Mouse (Mus musculus) stomach, embryonic 14.5 days (tissue): Measurements from ENCODE around the gene Ptprm. TPM values are rescaled to one million over a fixed set of nuclear protein-coding genes. Genes with fewer than 3 reads are reported as not detected.

ENCODE experiments used
- ATAC-seq: fragments of 200-750 bp; cut with Nextera tagmentation; 2 replicates; pipeline ENCODE4 v1.8.0; 2017; ENCODE audit warnings: low read depth, moderate TSS enrichment; ENCODE audit not compliant: insufficient number of reproducible peaks, insufficient read depth, low FRiP score
- H3K27ac ChIP-seq: fragments of 300-500 bp; sonication (generic); 2 replicates; pipeline ENCODE4 v1.5.1; 2014; ENCODE audit warnings: mild to moderate bottlenecking, low read length, moderate library complexity, mixed read lengths
- H3K27me3 ChIP-seq: fragments of 300-500 bp; sonication (generic); 2 replicates; pipeline ENCODE4 v1.6.1; 2014; ENCODE audit warnings: low read length, control low read depth, mixed read lengths; ENCODE audit not compliant: control insufficient read depth, insufficient read depth
- H3K36me3 ChIP-seq: fragments of 300-500 bp; sonication (generic); 2 replicates; pipeline ENCODE4 v1.6.1; 2014; ENCODE audit warnings: mild to moderate bottlenecking, control low read depth, low read length, moderate library complexity, mixed read lengths; ENCODE audit not compliant: control insufficient read depth, insufficient read depth
- H3K4me1 ChIP-seq: fragments of 300-500 bp; sonication (generic); 2 replicates; pipeline ENCODE4 v1.6.1; 2014; ENCODE audit warnings: low read length, control low read depth, mixed read lengths; ENCODE audit not compliant: control insufficient read depth, insufficient read depth
- H3K4me2 ChIP-seq: fragments of 300-500 bp; sonication (generic); replicated peaks from 2 replicates; pipeline ENCODE4 v1.6.1; 2014; ENCODE audit warnings: low read depth, low read length, control low read depth
- H3K4me3 ChIP-seq: fragments of 300-500 bp; sonication (generic); 2 replicates; pipeline ENCODE4 v1.5.1; 2014; ENCODE audit warnings: low read depth, low read length, control low read depth
- H3K9ac ChIP-seq: fragments of 300-500 bp; sonication (generic); replicated peaks from 2 replicates; pipeline ENCODE4 v1.6.1; 2014; ENCODE audit warnings: low read depth, mild to moderate bottlenecking, control low read depth, low read length, moderate library complexity, mixed read lengths
- H3K9me3 ChIP-seq: fragments of 300-500 bp; sonication (generic); 2 replicates; pipeline ENCODE4 v1.6.1; 2016; ENCODE audit warnings: low read depth, low read length, control low read depth; ENCODE audit not compliant: control insufficient read depth
- WGBS: fragments of 180-500 bp; shearing (Covaris S2); extraction: QIAGEN DNeasy Blood & Tissue Kit; methylation state at CpG from one replicate; pipeline ENCODE4 v1.1.7; 2014; 5-methylcytosine and 5-hydroxymethylcytosine counted together
- polyA plus RNA-seq: library from polyadenylated mRNA; unstranded; fragments of >200 nt; fragmentation: Nextera tagmentation; extraction: Ambion mirVana; gene quantifications from 2 replicates; pipeline ENCODE4 v1.2.1, GENCODE M21; 2014

Ptprm gene
- polyA plus RNA-seq, 1 experiment from 2014 or later = 17.7 TPM

GRCm38 (mm10) chr17:67102051-67102450 is 252.2 kb downstream of the Ptprm start:
- no peak overlapping the region for H3K4me3 ChIP-seq
- no peak for ATAC-seq
- H3K9me3 ChIP-seq = no peaks in the 10 kb centered on the region
- H3K4me2 ChIP-seq = no peak overlapping the region
- no peak overlapping the region for H3K27ac ChIP-seq
- 73% methylated on average over 6 of the region's 6 CpGs for WGBS
- H3K9ac ChIP-seq = no peak overlapping the region
- no peaks in the 10 kb centered on the region for H3K4me1 ChIP-seq
- no peaks in the 10 kb centered on the region for H3K36me3 ChIP-seq
- no peaks in the 10 kb centered on the region for H3K27me3 ChIP-seq

- no peak overlapping the region for H3K4me2 ChIP-seq
- no peaks in the 10 kb centered on the region for H3K36me3 ChIP-seq
- 72% methylated on average over 5 of the region's 5 CpGs for WGBS
- H3K27ac ChIP-seq = no peak overlapping the region
- no peak overlapping the region for H3K9ac ChIP-seq
- H3K9me3 ChIP-seq = no peaks in the 10 kb centered on the region
- no peaks in the 10 kb centered on the region for H3K4me1 ChIP-seq
- no peak overlapping the region for H3K4me3 ChIP-seq
- no peaks in the 10 kb centered on the region for H3K27me3 ChIP-seq
- ATAC-seq = no peak
Observed at GRCm38 (mm10) chr17:67090997-67091396, 263.3 kb downstream of the Ptprm start.

GRCm38 (mm10) chr17:67090153-67090552 is 264.1 kb downstream of the Ptprm start:
- ATAC-seq = no peak
- H3K9ac ChIP-seq = no peak overlapping the region

GRCm38 (mm10) chr17:67089611-67090010 is 264.6 kb downstream of the Ptprm start:
- no peak for ATAC-seq
- Histone ChIP-seq H3K27me3 (no peaks in the 10 kb centered on the region), H3K27ac (no peak overlapping the region), H3K36me3 (no peaks in the 10 kb centered on the region), H3K4me3 (no peak overlapping the region), H3K9me3 (no peaks in the 10 kb centered on the region), H3K9ac (no peak overlapping the region), H3K4me2 (no peak overlapping the region), H3K4me1 (no peaks in the 10 kb centered on the region)
- 87% methylated on average over 3 of the region's 3 CpGs for WGBS

More at GRCm38 (mm10) chr17:67090153-67090552, 264.1 kb downstream of the Ptprm start:
- no peak overlapping the region for H3K4me3 ChIP-seq
- H3K4me1 ChIP-seq = no peaks in the 10 kb centered on the region
- no peaks in the 10 kb centered on the region for H3K27me3 ChIP-seq
- no peak overlapping the region for H3K27ac ChIP-seq
- no peak overlapping the region for H3K4me2 ChIP-seq
- no peaks in the 10 kb centered on the region for H3K9me3 ChIP-seq
- no peaks in the 10 kb centered on the region for H3K36me3 ChIP-seq
- WGBS = 78% methylated on average over 7 of the region's 7 CpGs

GRCm38 (mm10) chr17:67087585-67087984 is 266.7 kb downstream of the Ptprm start:
- no peak for ATAC-seq
- Histone ChIP-seq H3K9me3 (no peaks in the 10 kb centered on the region), H3K4me1 (no peaks in the 10 kb centered on the region), H3K4me2 (no peak overlapping the region), H3K27ac (no peak overlapping the region), H3K36me3 (no peaks in the 10 kb centered on the region), H3K9ac (no peak overlapping the region), H3K4me3 (no peak overlapping the region), H3K27me3 (no peaks in the 10 kb centered on the region)
- 60% methylated on average over 5 of the region's 5 CpGs for WGBS

- H3K9me3 ChIP-seq = no peaks in the 10 kb centered on the region
- no peak overlapping the region for H3K9ac ChIP-seq
- no peak overlapping the region for H3K4me2 ChIP-seq
- H3K4me3 ChIP-seq = no peak overlapping the region
- no peaks in the 10 kb centered on the region for H3K4me1 ChIP-seq
- no peak overlapping the region for H3K27ac ChIP-seq
- WGBS = 83% methylated on average over 2 of the region's 2 CpGs
- no peaks in the 10 kb centered on the region for H3K27me3 ChIP-seq
- no peaks in the 10 kb centered on the region for H3K36me3 ChIP-seq
- ATAC-seq = no peak
Observed at GRCm38 (mm10) chr17:67086811-67087210, 267.4 kb downstream of the Ptprm start.

GRCm38 (mm10) chr17:67084501-67084900 is 269.8 kb downstream of the Ptprm start:
- WGBS = 59% methylated on average over 4 of the region's 4 CpGs
- no peaks in the 10 kb centered on the region for H3K4me1 ChIP-seq
- H3K9ac ChIP-seq = no peak overlapping the region
- no peak overlapping the region for H3K4me2 ChIP-seq
- H3K36me3 ChIP-seq = no peaks in the 10 kb centered on the region
- no peak overlapping the region for H3K27ac ChIP-seq
- H3K27me3 ChIP-seq = no peaks in the 10 kb centered on the region
- no peak overlapping the region for H3K4me3 ChIP-seq
- H3K9me3 ChIP-seq = no peaks in the 10 kb centered on the region
- no peak for ATAC-seq

- Histone ChIP-seq H3K9me3 (no peaks in the 10 kb centered on the region), H3K27ac (no peak overlapping the region), H3K36me3 (no peaks in the 10 kb centered on the region), H3K9ac (no peak overlapping the region), H3K4me3 (no peak overlapping the region), H3K4me2 (no peak overlapping the region), H3K4me1 (no peaks in the 10 kb centered on the region), H3K27me3 (no peaks in the 10 kb centered on the region)
- 82% methylated on average over 5 of the region's 5 CpGs for WGBS
- no peak for ATAC-seq
Observed at GRCm38 (mm10) chr17:67084093-67084492, 270.2 kb downstream of the Ptprm start.

GRCm38 (mm10) chr17:67079570-67079969 is 274.7 kb downstream of the Ptprm start:
- H3K9ac ChIP-seq = no peak overlapping the region
- no peaks in the 10 kb centered on the region for H3K9me3 ChIP-seq
- no peak overlapping the region for H3K27ac ChIP-seq
- no peaks in the 10 kb centered on the region for H3K36me3 ChIP-seq
- no peak for ATAC-seq
- no peak overlapping the region for H3K4me2 ChIP-seq
- WGBS = 78% methylated on average over 1 of the region's 1 CpGs
- H3K27me3 ChIP-seq = no peaks in the 10 kb centered on the region
- H3K4me1 ChIP-seq = no peaks in the 10 kb centered on the region
- H3K4me3 ChIP-seq = no peak overlapping the region
